Mouse (Mus musculus): ENCODE results near the gene Pkib.

DNA sequence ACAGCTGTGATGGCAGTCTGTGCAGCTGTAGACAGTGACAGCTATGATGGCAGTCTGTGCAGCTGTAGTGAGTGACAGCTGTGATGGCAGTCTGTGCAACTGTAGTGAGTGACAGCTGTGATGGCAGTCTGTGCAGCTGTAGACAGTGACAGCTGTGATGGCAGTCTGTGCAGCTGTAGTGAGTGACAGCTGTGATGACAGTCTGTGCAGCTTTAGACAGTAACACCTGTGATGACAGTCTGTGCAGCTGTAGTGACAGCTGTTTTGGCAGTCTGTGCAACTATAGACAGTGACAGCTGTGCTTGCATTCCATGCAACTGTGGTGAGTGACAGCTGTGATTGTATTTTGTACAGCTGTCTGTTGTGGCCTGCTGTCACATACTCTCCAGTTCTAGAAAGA, 44.0 kb downstream of the Pkib start:
- no peak for TF ChIP-seq CTCF (IDR thresholded peaks at IDR 0.05; ENCODE audit: low read depth)
- TF ChIP-seq EP300 (IDR thresholded peaks at IDR 0.05; ENCODE audit: low read depth), result no peak

Measured in liver, embryonic 14.5 days (tissue).